Mouse (Mus musculus): ENCODE data around the gene Batf3. TPM values are rescaled to one million over a fixed set of nuclear protein-coding genes. Genes with fewer than 3 reads are reported as not detected.

Batf3 gene
- total and polyA plus RNA-seq, 2 experiments: 1.6 to 2.9 TPM

- Histone ChIP-seq H3K4me3 (ENCODE audit: insufficient read depth, low read depth, low read length) (peak overlapping the region; percentile 82), H3K36me3 (ENCODE audit: control insufficient read depth, insufficient read depth, low read length) (peaks cover 2% of the 10 kb centered on the region; the same call in 1 of the 2 replicates), H3K4me1 (ENCODE audit: control insufficient read depth, insufficient read depth, low read length) (no peaks in the 10 kb centered on the region), H3K27ac (replicated peaks; ENCODE audit: insufficient read depth, low read depth, low read length) (peak overlapping the region; percentile 58), H3K27me3 (ENCODE audit: control insufficient read depth, insufficient read depth, low read length) (no peaks in the 10 kb centered on the region), H3K79me2 (ENCODE audit: control insufficient read depth, insufficient read depth, low read length) (no peaks in the 10 kb centered on the region; the same call in 1 of the 2 replicates), H3K9ac (ENCODE audit: low read depth, low read length) (peak overlapping the region; percentile 96)
- WGBS: 4% methylated on average over 15 of the region's 15 CpGs
- DNase-seq (ENCODE audit: extremely low read depth, low read depth, low spot score): no peak
- TF ChIP-seq CTCF (IDR thresholded peaks at IDR 0.05; ENCODE audit: low read depth, low read length): no peak
- TF ChIP-seq POLR2A (IDR thresholded peaks at IDR 0.05; ENCODE audit: extremely low read depth, insufficient read depth, low read length): no peak
Observed at GRCm38 (mm10) chr1:191062241-191062780, 35.3 kb upstream of the Batf3 start.

GRCm38 (mm10) chr1:191062781-191063485 lies 34.7 kb upstream of the Batf3 start, which contains the start of the genes Tatdn3 and Nsl1:
Gene Tatdn3 (minus strand): TSS chr1:191062932.
Gene Nsl1 (plus strand): TSS chr1:191063012.
- WGBS: under 1% methylated on average over 56 of the region's 56 CpGs
- peak; percentile 58 for DNase-seq (ENCODE audit: extremely low read depth, low read depth, low spot score)
- Histone ChIP-seq H3K27me3 (ENCODE audit: control insufficient read depth, insufficient read depth, low read length) (no peaks in the 10 kb centered on the region), H3K4me3 (ENCODE audit: insufficient read depth, low read depth, low read length) (peak within 1 kb of the TSS; percentile 82), H3K79me2 (ENCODE audit: control insufficient read depth, insufficient read depth, low read length) (no peaks in the 10 kb centered on the region; the same call in 1 of the 2 replicates), H3K9ac (ENCODE audit: low read depth, low read length) (peak within 1 kb of the TSS; percentile 96), H3K27ac (replicated peaks; ENCODE audit: insufficient read depth, low read depth, low read length) (peak within 1 kb of the TSS; percentile 58), H3K4me1 (ENCODE audit: control insufficient read depth, insufficient read depth, low read length) (no peaks in the 10 kb centered on the region), H3K36me3 (ENCODE audit: control insufficient read depth, insufficient read depth, low read length) (no peaks in the 10 kb centered on the region)
- TF ChIP-seq CTCF (IDR thresholded peaks at IDR 0.05; ENCODE audit: low read depth, low read length): peak; percentile 45
- TF ChIP-seq POLR2A (IDR thresholded peaks at IDR 0.05; ENCODE audit: extremely low read depth, insufficient read depth, low read length): peak; percentile 52; the same call in 1 of the 2 replicates

- Histone ChIP-seq H3K9ac (ENCODE audit: low read depth, low read length) (no peak overlapping the region), H3K4me3 (ENCODE audit: insufficient read depth, low read depth, low read length) (no peak overlapping the region), H3K27ac (replicated peaks; ENCODE audit: insufficient read depth, low read depth, low read length) (no peak overlapping the region), H3K27me3 (ENCODE audit: control insufficient read depth, insufficient read depth, low read length) (no peaks in the 10 kb centered on the region), H3K36me3 (ENCODE audit: control insufficient read depth, insufficient read depth, low read length) (no peaks in the 10 kb centered on the region), H3K4me1 (ENCODE audit: control insufficient read depth, insufficient read depth, low read length) (no peaks in the 10 kb centered on the region), H3K79me2 (ENCODE audit: control insufficient read depth, insufficient read depth, low read length) (no peaks in the 10 kb centered on the region; the same call in 1 of the 2 replicates)
- no peak for DNase-seq (ENCODE audit: extremely low read depth, low read depth, low spot score)
- WGBS: 50% methylated on average over 9 of the region's 9 CpGs
- TF ChIP-seq POLR2A (IDR thresholded peaks at IDR 0.05; ENCODE audit: extremely low read depth, insufficient read depth, low read length): no peak
- no peak for TF ChIP-seq CTCF (IDR thresholded peaks at IDR 0.05; ENCODE audit: low read depth, low read length)
Observed at GRCm38 (mm10) chr1:191063700-191064099, 33.9 kb upstream of the Batf3 start.

- TF ChIP-seq POLR2A (IDR thresholded peaks at IDR 0.05; ENCODE audit: extremely low read depth, insufficient read depth, low read length): no peak
- DNase-seq (ENCODE audit: extremely low read depth, low read depth, low spot score): no peak
- Histone ChIP-seq H3K79me2 (ENCODE audit: control insufficient read depth, insufficient read depth, low read length) (no peaks in the 10 kb centered on the region; the same call in 1 of the 2 replicates), H3K4me3 (ENCODE audit: insufficient read depth, low read depth, low read length) (no peak overlapping the region), H3K36me3 (ENCODE audit: control insufficient read depth, insufficient read depth, low read length) (no peaks in the 10 kb centered on the region), H3K27ac (replicated peaks; ENCODE audit: insufficient read depth, low read depth, low read length) (no peak overlapping the region), H3K4me1 (ENCODE audit: control insufficient read depth, insufficient read depth, low read length) (no peaks in the 10 kb centered on the region), H3K9ac (ENCODE audit: low read depth, low read length) (no peak overlapping the region), H3K27me3 (ENCODE audit: control insufficient read depth, insufficient read depth, low read length) (no peaks in the 10 kb centered on the region)
- 88% methylated on average over 2 of the region's 2 CpGs for WGBS
Observed at GRCm38 (mm10) chr1:191064535-191064934, 33.1 kb upstream of the Batf3 start.

GRCm38 (mm10) chr1:191065188-191065587 lies 32.5 kb upstream of the Batf3 start:
- TF ChIP-seq CTCF (IDR thresholded peaks at IDR 0.05; ENCODE audit: low read depth, low read length) (no peak), POLR2A (IDR thresholded peaks at IDR 0.05; ENCODE audit: extremely low read depth, insufficient read depth, low read length) (no peak)
- H3K9ac ChIP-seq (ENCODE audit: low read depth, low read length): no peak overlapping the region
- no peak overlapping the region for H3K27ac ChIP-seq (replicated peaks; ENCODE audit: insufficient read depth, low read depth, low read length)
- no peak overlapping the region for H3K4me3 ChIP-seq (ENCODE audit: insufficient read depth, low read depth, low read length)
- H3K27me3 ChIP-seq (ENCODE audit: control insufficient read depth, insufficient read depth, low read length): no peaks in the 10 kb centered on the region
- H3K4me1 ChIP-seq (ENCODE audit: control insufficient read depth, insufficient read depth, low read length): 0 out of 2 replicates have a peak, but pooled peaks cover 1% of the 10 kb centered on the region
- H3K79me2 ChIP-seq (ENCODE audit: control insufficient read depth, insufficient read depth, low read length): no peaks in the 10 kb centered on the region; the same call in 1 of the 2 replicates
- 86% methylated on average over 4 of the region's 4 CpGs for WGBS
- no peak for DNase-seq (ENCODE audit: extremely low read depth, low read depth, low spot score)
- no peaks in the 10 kb centered on the region for H3K36me3 ChIP-seq (ENCODE audit: control insufficient read depth, insufficient read depth, low read length)

- H3K79me2 ChIP-seq (ENCODE audit: control insufficient read depth, insufficient read depth, low read length): no peaks in the 10 kb centered on the region
- H3K4me3 ChIP-seq (ENCODE audit: insufficient read depth, low read depth, low read length): no peak overlapping the region
- WGBS: 74% methylated on average over 5 of the region's 5 CpGs
- no peak overlapping the region for H3K27ac ChIP-seq (replicated peaks; ENCODE audit: insufficient read depth, low read depth, low read length)
- H3K27me3 ChIP-seq (ENCODE audit: control insufficient read depth, insufficient read depth, low read length): no peaks in the 10 kb centered on the region
- no peak for DNase-seq (ENCODE audit: extremely low read depth, low read depth, low spot score)
- TF ChIP-seq POLR2A (IDR thresholded peaks at IDR 0.05; ENCODE audit: extremely low read depth, insufficient read depth, low read length) (no peak), CTCF (IDR thresholded peaks at IDR 0.05; ENCODE audit: low read depth, low read length) (peak; percentile 29; the same call in 1 of the 2 replicates)
- no peak overlapping the region for H3K9ac ChIP-seq (ENCODE audit: low read depth, low read length)
- H3K4me1 ChIP-seq (ENCODE audit: control insufficient read depth, insufficient read depth, low read length): peaks cover 19% of the 10 kb centered on the region
- no peaks in the 10 kb centered on the region for H3K36me3 ChIP-seq (ENCODE audit: control insufficient read depth, insufficient read depth, low read length)
Observed at GRCm38 (mm10) chr1:191068377-191068776, 29.3 kb upstream of the Batf3 start.
